8 mouse cellular contexts compared by ENCODE assay signal in the genomic region with DNA sequence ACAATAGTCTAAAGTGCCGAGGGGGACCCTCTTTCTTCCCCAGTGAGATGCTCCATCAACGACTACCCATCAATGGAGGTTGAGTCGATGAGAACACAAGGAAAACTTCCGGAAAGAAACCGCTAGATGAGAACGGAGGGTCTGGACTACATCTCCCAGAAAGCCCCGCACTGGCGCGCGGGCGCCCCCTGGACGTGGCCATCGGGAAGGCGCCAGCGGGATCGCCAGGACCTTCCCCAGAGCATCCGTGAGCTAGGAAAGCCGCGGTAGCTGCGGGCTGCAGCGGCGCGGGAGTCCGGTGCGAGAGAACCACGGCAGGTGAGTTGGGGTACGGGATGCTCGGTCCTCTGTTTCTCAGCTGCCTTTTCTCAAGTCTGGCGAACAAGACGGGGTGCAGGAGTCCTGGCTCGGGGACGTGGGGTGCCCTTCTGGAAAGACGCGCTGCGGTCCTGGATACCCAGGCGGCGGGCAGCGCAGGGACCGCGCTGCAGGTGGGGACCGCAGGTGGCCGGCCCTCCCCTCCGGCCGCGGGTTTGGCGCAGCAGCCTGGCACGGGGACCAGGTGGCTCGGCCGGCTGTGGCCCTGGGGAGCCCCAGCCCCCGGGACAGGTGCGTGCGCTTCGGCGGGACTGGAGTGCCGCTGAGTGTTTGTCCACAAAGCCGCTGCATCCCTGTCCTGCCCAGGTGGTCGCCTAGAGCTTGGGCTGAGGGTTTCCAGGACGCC. TPM values are rescaled to one million over a fixed set of nuclear protein-coding genes. Genes with fewer than 3 reads are reported as not detected.
DNase-seq lines count a peak whose midpoint lies in the region; ATAC-seq and TF ChIP-seq lines count a peak whose summit lies in the region.

A gene (plus strand): TSS at position 192 of the 724 bp plus-strand sequence.

- ATAC-seq in forebrain, embryonic 16.5 days = peak; percentile 96
- peak; percentile 94 for ATAC-seq in neural tube, embryonic 14.5 days (ENCODE audit: low read depth)

- TF ChIP-seq EP300 in MEL (IDR thresholded peaks at IDR 0.05; ENCODE audit: low read depth in 1 of 2, low read length in 2 of 2) = no peak

- no peaks in the 10 kb centered on the region for H3K9me3 ChIP-seq in MEL (replicated peaks; ENCODE audit: insufficient read depth, low read length)
- H3K9me3 ChIP-seq in forebrain, embryonic 16.5 days (ENCODE audit: control insufficient read depth, low read length) = no peaks in the 10 kb centered on the region
- no peaks in the 10 kb centered on the region for H3K9me3 ChIP-seq in neural tube, embryonic 14.5 days (ENCODE audit: control insufficient read depth, low read length)

- peak; percentile 37 to 46; a peak in 1 of 4 replicates for TF ChIP-seq POLR2A in MEL (IDR thresholded peaks at IDR 0.05; ENCODE audit: control insufficient read depth in 1 of 2, insufficient read depth in 1 of 2, low read depth in 1 of 2, low read length in 2 of 2, poor library complexity in 1 of 2)
- no peak for TF ChIP-seq POLR2A in testis, adult 2 months (IDR thresholded peaks at IDR 0.05; ENCODE audit: control insufficient read depth, low read depth, low read length)

- H3K79me2 ChIP-seq in MEL (ENCODE audit: control insufficient read depth, insufficient read depth, low read length, poor library complexity) = no peaks in the 10 kb centered on the region

- H3K9ac ChIP-seq in MEL (ENCODE audit: control insufficient read depth, low read depth, low read length, poor library complexity, severe bottlenecking) = peak within 1 kb of the TSS; percentile 43
- peak within 1 kb of the TSS; percentile 65 for H3K9ac ChIP-seq in forebrain, embryonic 16.5 days (replicated peaks; ENCODE audit: low read depth, low read length)
- H3K9ac ChIP-seq in neural tube, embryonic 14.5 days (replicated peaks; ENCODE audit: low read depth, low read length) = peak within 1 kb of the TSS; percentile 58

- peak within 1 kb of the TSS; percentile 99 for H3K4me2 ChIP-seq in forebrain, embryonic 16.5 days (ENCODE audit: low read length)
- peak within 1 kb of the TSS; percentile 100 for H3K4me2 ChIP-seq in neural tube, embryonic 14.5 days (ENCODE audit: low read depth, low read length)

- no peaks in the 10 kb centered on the region for H3K27me3 ChIP-seq in MEL (ENCODE audit: control insufficient read depth in 1 of 2, insufficient read depth in 2 of 2, low read length in 2 of 2)
- peaks cover 3% of the 10 kb centered on the region; the same call in 1 of the 2 replicates for H3K27me3 ChIP-seq in forebrain, embryonic 16.5 days (replicated peaks; ENCODE audit: control insufficient read depth, insufficient read depth, low read length)
- peaks cover 6% of the 10 kb centered on the region for H3K27me3 ChIP-seq in neural tube, embryonic 14.5 days (ENCODE audit: control insufficient read depth, insufficient read depth, low read length)
- no peaks in the 10 kb centered on the region for H3K27me3 ChIP-seq in testis, adult 2 months (ENCODE audit: control insufficient read depth, insufficient read depth, low read length)

- H3K27ac ChIP-seq in MEL (ENCODE audit: control insufficient read depth, low read depth, low read length) = peak within 1 kb of the TSS; percentile 62
- H3K27ac ChIP-seq in forebrain, embryonic 16.5 days (ENCODE audit: low read length) = no peak within 1 kb of the TSS
- no peak within 1 kb of the TSS for H3K27ac ChIP-seq in neural tube, embryonic 14.5 days (ENCODE audit: low read depth, low read length)
- no peak within 1 kb of the TSS for H3K27ac ChIP-seq in testis, adult 2 months (ENCODE audit: control insufficient read depth, insufficient read depth, low read depth, low read length)

- under 1% methylated on average over 57 of the region's 58 CpGs for WGBS in forebrain, embryonic 16.5 days
- WGBS in neural tube, embryonic 14.5 days = under 1% methylated on average over 54 of the region's 58 CpGs

- peaks cover 0 to 9% of the 10 kb centered on the region in 2 experiments; a peak in 2 of 4 replicates for H3K36me3 ChIP-seq in MEL (ENCODE audit: control insufficient read depth in 1 of 2, insufficient read depth in 2 of 2, low read length in 2 of 2)
- no peaks in the 10 kb centered on the region for H3K36me3 ChIP-seq in forebrain, embryonic 16.5 days (ENCODE audit: control insufficient read depth, insufficient read depth)
- no peaks in the 10 kb centered on the region for H3K36me3 ChIP-seq in neural tube, embryonic 14.5 days (ENCODE audit: control insufficient read depth, insufficient read depth, low read length)
- no peaks in the 10 kb centered on the region for H3K36me3 ChIP-seq in testis, adult 2 months (ENCODE audit: control insufficient read depth, insufficient read depth, low read length)

- DNase-seq in MEL (ENCODE audit: low read depth, low spot score) = peak; percentile 95
- peak; percentile 92 to 99 for DNase-seq in cerebellum, adult 18-20 months
- DNase-seq in heart, postnatal 36 days = peak; percentile 93 to 97
- peak; percentile 91 to 96 for DNase-seq in layer of hippocampus, adult 18-20 months (ENCODE audit: low spot score in 2 of 2)
- DNase-seq in lung, adult 18-20 months = peak; percentile 85 to 89

- peak within 1 kb of the TSS; percentile 62 to 66 for H3K4me3 ChIP-seq in MEL (ENCODE audit: control insufficient read depth in 1 of 2, insufficient read depth in 1 of 2, low read depth in 2 of 2, low read length in 2 of 2)
- H3K4me3 ChIP-seq in forebrain, embryonic 16.5 days (replicated peaks; ENCODE audit: low read length) = peak within 1 kb of the TSS; percentile 74
- peak within 1 kb of the TSS; percentile 57 for H3K4me3 ChIP-seq in neural tube, embryonic 14.5 days (ENCODE audit: low read depth, low read length)
- peak within 1 kb of the TSS; percentile 82 for H3K4me3 ChIP-seq in testis, adult 2 months (ENCODE audit: control insufficient read depth, low read depth, low read length)

- peaks cover 0 to 14% of the 10 kb centered on the region in 2 experiments; a peak in 2 of 4 replicates for H3K4me1 ChIP-seq in MEL (ENCODE audit: control insufficient read depth in 1 of 2, insufficient read depth in 2 of 2, low read length in 2 of 2)
- H3K4me1 ChIP-seq in forebrain, embryonic 16.5 days (replicated peaks; ENCODE audit: control insufficient read depth, insufficient read depth, low read length) = 0 out of 2 replicates have a peak, but pooled peaks cover 2% of the 10 kb centered on the region
- no peaks in the 10 kb centered on the region for H3K4me1 ChIP-seq in neural tube, embryonic 14.5 days (ENCODE audit: control insufficient read depth, insufficient read depth, low read length)
- H3K4me1 ChIP-seq in testis, adult 2 months (ENCODE audit: control insufficient read depth, insufficient read depth, low read length) = peaks cover 10% of the 10 kb centered on the region

- intact Hi-C loops in heart, postnatal 36 days (cut with DNase I) = no loop called here

- peak; percentile 93 to 99 (median 98) for TF ChIP-seq CTCF in MEL (IDR thresholded peaks at IDR 0.05 in 2 of 3, conservative IDR thresholded peaks at IDR 0.05 in 1 of 3; ENCODE audit: control insufficient read depth in 1 of 3, insufficient read depth in 1 of 3, low read depth in 2 of 3, low read length in 3 of 3, poor library complexity in 1 of 3, severe bottlenecking in 1 of 3)
- TF ChIP-seq CTCF in testis, adult 2 months (IDR thresholded peaks at IDR 0.05; ENCODE audit: control insufficient read depth, insufficient read depth, insufficient replicate concordance, low read depth, low read length) = peak; percentile 86

- no peak; the same call in 1 of the 2 replicates for TF ChIP-seq RAD21 in MEL (IDR thresholded peaks at IDR 0.05; ENCODE audit: low read depth, low read length)

TF ChIP-seq in MEL, 35 proteins besides CTCF, POLR2A, EP300 and RAD21 (continues in another document):
- 0 out of 2 replicates have a peak, but pooled peaks have one; percentile 26 for TF ChIP-seq GABPA (IDR thresholded peaks at IDR 0.05; ENCODE audit: low read depth, low read length)
- peak; percentile 100 for TF ChIP-seq HCFC1 (IDR thresholded peaks at IDR 0.05; ENCODE audit: low read depth, low read length)
- TF ChIP-seq NELFE (IDR thresholded peaks at IDR 0.05; ENCODE audit: low read depth, low read length) = 0 out of 2 replicates have a peak, but pooled peaks have one; percentile 13
- peak; percentile 67 for TF ChIP-seq TBP (IDR thresholded peaks at IDR 0.05; ENCODE audit: low read depth, low read length)
- no peak for TF ChIP-seq MEF2A (IDR thresholded peaks at IDR 0.05; ENCODE audit: extremely low read depth, insufficient replicate concordance, low read depth, low read length, poor library complexity, severe bottlenecking)
- peak; percentile 95 for TF ChIP-seq KAT2A (conservative IDR thresholded peaks at IDR 0.05; ENCODE audit: low read depth, low read length)
- TF ChIP-seq MAZ (IDR thresholded peaks at IDR 0.05; ENCODE audit: low read depth, low read length) = peak; percentile 84
- TF ChIP-seq SMC3 (IDR thresholded peaks at IDR 0.05; ENCODE audit: low read depth, low read length) = peak; percentile 40; the same call in 1 of the 2 replicates
- peak; percentile 19; the same call in 1 of the 2 replicates for TF ChIP-seq ETS1 (IDR thresholded peaks at IDR 0.05; ENCODE audit: low read depth, low read length)
- TF ChIP-seq TAL1 (IDR thresholded peaks at IDR 0.05; ENCODE audit: low read length) = no peak
- 0 out of 2 replicates have a peak, but pooled peaks have one; percentile 43 for TF ChIP-seq ZMIZ1 (IDR thresholded peaks at IDR 0.05; ENCODE audit: low read depth, low read length)
- no peak; the same call in 1 of the 2 replicates for TF ChIP-seq E2F4 (IDR thresholded peaks at IDR 0.05; ENCODE audit: borderline replicate concordance, low read depth, low read length)
- peak; percentile 93 for TF ChIP-seq SIN3A (IDR thresholded peaks at IDR 0.05; ENCODE audit: low read length)
- peak; percentile 51; the same call in 1 of the 2 replicates for TF ChIP-seq NRF1 (IDR thresholded peaks at IDR 0.05; ENCODE audit: insufficient read depth, low read depth, low read length, poor library complexity, severe bottlenecking)
- TF ChIP-seq ZNF384 (IDR thresholded peaks at IDR 0.05; ENCODE audit: low read depth, low read length) = peak; percentile 71
- 0 out of 2 replicates have a peak, but pooled peaks have one; percentile 57 for TF ChIP-seq TCF12 (IDR thresholded peaks at IDR 0.05; ENCODE audit: low read depth, low read length)
- TF ChIP-seq ZC3H11A (IDR thresholded peaks at IDR 0.05; ENCODE audit: low read depth, low read length) = no peak
- no peak for TF ChIP-seq JUND (IDR thresholded peaks at IDR 0.05; ENCODE audit: low read depth, low read length)

RNA-seq across cellular contexts. Expression of the gene that starts here (rescaled TPM):
- 2.3 and 2.5 TPM in 2 replicates for total RNA-seq in MEL (2012; rRNA removed)
- 1 to 10 TPM in 1 of 2 experiments, not detected in 1; 5.8 TPM for polyA plus RNA-seq in MEL (2012; ENCODE audit: insufficient read depth in 1 of 2, insufficient read length in 2 of 2, low read depth in 1 of 2, low replicate concordance in 2 of 2, missing spikeins in 1 of 2)
- 9.4 and 11.2 TPM in 2 replicates for polyA plus RNA-seq in forebrain, embryonic 16.5 days (2015; fragmentation: Nextera tagmentation; extraction: Ambion mirVana)
- 1 to 10 TPM; 5.5 to 9.5 TPM for total RNA-seq in heart, postnatal 36 days (2021)
- 10 to 100 TPM; 91.4 to 93.9 TPM for total RNA-seq in layer of hippocampus, adult 18-20 months (2021)
- 10.0 and 15.0 TPM in 2 replicates for polyA plus RNA-seq in neural tube, embryonic 14.5 days (2014; fragmentation: Nextera tagmentation; extraction: Ambion mirVana)
- 9.6 and 10.0 TPM in 2 replicates for polyA plus RNA-seq in testis, adult 2 months (2012; rRNA removed)

Comparison
In these comparisons a context has a peak if more than half of its experiments do, and no peak if none do; other contexts are left out.
1. RNA of the gene that starts here (total RNA-seq): 91.4 to 93.9 TPM in layer of hippocampus, adult 18-20 months; 5.5 to 9.5 TPM in heart, postnatal 36 days and 2.3 to 2.5 TPM in MEL; every median in the first group is over 4 times any median in the second.
2. Peak in every context shown above with its lines, with median percentiles within 50 percentile points of each other: DNase-seq, H3K4me3 ChIP-seq and H3K9ac ChIP-seq.